Mouse (Mus musculus) adrenal gland (tissue): ENCODE measurements around the gene Sco1.
"Not testable (repeated sequence)": the region's sequence is repeated elsewhere in the genome, so short reads cannot be mapped to it uniquely, and the experiment has no call there.

Experiments used
- intact Hi-C: fragments of 180-260 bp; cut with DNase I; formaldehyde crosslinking; loops from one replicate; pipeline ENCODE4 v1.15.1; 2025

Gene Sco1

DNA sequence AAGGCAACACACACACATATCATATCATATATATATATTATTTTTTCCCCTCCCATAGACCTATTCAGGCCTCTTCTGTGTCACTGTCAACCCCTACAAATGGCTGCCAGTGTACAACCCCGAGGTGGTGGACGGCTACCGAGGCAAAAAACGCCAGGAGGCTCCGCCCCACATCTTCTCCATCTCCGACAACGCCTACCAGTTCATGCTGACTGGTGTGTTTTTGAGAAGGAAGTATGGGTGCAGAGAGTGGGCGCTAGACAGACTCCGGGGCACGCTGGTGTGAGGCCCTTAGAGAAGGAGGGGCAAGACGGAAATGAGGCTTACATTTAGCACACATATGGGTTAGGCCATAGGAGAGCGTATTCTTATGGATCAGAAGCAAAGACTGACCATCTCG lies 30.3 kb downstream of the Sco1 start:
- intact Hi-C loops: loop anchor here (5.0 kb wide), 1 partner anchor 170 kb away; the partner anchor contains the start of gene Pirt

DNA sequence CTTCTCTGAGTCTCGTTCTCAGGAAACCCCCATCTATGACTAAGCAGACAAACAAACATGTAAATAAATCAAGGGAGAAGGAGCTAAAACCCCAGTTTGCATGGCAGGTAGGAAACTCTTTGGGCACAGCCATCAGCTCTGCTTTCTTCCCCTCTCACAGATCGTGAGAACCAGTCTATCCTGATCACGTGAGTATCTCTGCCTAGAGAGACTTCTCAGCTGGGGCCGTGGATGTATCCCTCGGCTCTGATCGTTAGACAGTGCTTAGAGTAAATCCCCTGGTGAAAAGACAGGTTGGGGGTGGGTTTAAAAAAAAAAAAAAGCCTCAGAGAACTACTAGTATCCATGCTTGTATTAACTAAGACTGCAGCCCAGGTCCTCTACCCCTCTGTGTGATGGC lies 30.8 kb downstream of the Sco1 start:
- intact Hi-C loops: loop anchor here (5.0 kb wide), 1 partner anchor 171 kb away; the partner anchor contains the start of gene Pirt

- intact Hi-C loops: loop anchor here (2.0 to 5.0 kb wide), 2 partner anchors 61 to 172 kb away; partner anchors contain the start of gene Pirt
These were observed 31.4 kb downstream of the Sco1 start for GRCm38 (mm10) chr11:67083712-67084340.

- intact Hi-C loops: loop anchor here (2.0 kb wide), 1 partner anchor 63 kb away; no protein-coding TSS in a partner anchor
These were observed 33.0 kb downstream of the Sco1 start for GRCm38 (mm10) chr11:67085489-67085888.

DNA sequence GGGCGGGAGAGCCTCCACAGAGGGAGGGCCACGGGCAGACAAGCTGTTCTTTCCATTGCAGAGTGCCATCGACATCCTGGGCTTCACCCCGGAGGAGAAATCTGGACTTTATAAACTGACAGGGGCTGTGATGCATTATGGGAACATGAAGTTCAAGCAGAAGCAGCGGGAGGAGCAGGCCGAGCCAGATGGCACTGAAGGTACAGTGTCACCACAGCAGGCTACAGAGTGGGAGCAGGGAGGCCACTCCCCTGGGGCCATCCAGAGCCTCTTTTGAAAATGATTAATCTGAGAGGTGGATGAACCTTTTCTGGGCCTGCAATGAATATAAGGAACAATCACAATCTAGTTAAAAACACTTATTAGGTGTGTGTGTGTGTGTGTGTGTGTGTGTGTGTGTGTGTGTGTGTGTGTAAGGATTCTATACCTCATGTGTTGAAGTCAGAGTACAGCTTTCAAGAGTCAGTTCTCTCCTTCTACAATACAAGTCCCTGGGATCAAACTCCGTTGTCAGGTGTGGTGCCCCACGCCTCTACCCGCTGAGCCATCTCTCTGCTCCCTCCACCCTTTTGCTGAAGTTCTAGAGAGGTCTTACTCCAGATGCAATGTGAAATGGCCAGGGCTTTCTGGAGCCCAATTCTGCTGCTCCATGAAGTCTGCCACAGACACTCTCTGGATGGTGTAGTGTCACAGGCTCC lies 34.1 kb downstream of the Sco1 start:
- intact Hi-C loops: no loop called here

DNA sequence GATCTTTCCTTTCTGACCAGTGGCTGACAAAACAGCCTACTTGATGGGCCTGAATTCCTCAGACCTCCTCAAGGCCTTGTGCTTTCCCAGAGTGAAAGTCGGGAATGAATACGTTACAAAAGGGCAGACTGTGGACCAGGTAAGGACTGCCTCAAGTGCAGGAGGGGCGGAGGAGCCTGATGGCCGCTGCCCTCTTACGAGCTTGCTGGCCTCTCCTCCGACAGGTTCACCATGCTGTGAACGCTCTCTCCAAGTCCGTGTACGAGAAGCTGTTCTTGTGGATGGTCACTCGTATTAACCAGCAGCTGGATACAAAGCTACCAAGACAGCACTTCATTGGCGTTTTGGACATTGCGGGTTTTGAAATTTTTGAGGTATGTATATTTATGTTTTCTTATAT lies 34.8 kb downstream of the Sco1 start:
- intact Hi-C loops: no loop called here

DNA sequence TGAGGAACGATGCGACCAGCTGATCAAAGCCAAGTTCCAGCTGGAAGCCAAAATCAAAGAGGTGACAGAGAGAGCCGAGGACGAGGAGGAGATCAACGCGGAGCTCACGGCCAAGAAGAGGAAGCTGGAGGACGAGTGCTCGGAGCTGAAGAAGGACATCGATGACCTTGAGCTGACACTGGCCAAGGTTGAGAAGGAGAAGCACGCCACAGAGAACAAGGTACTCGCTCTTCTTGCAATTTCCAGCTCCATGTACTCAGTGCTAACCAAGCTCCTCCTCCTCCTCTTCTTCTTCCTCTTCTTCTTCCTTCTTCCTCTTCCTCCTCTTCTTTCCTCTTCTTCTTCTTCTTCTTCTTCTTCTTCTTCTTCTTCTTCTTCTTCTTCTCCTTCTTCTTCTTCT lies 39.9 kb downstream of the Sco1 start:
- intact Hi-C loops: not testable (repeated sequence)

- intact Hi-C loops: no loop called here
These were observed 40.7 kb downstream of the Sco1 start for GRCm38 (mm10) chr11:67093201-67093600.

DNA sequence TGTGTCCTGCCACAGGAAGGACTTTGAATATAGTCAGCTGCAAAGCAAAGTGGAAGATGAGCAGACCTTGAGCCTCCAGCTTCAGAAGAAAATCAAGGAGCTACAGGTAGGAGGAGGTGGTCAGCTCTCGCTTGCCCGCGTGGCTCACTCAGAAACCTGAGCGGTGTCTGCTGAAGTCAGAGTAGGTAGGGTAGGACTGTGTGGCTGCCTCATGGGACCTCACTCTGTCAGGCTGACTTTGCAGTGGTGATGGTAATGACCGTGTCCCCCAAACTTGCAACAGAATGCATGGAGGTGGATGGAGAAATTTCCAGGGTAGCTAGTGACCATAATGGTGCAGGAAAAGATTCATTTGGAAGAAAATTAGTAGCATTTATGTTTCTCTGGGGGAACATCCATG lies 41.2 kb downstream of the Sco1 start:
- intact Hi-C loops: no loop called here

GRCm38 (mm10) chr11:67094470-67094869 lies 42.0 kb downstream of the Sco1 start:
- intact Hi-C loops: no loop called here

- intact Hi-C loops: no loop called here
These were observed 45.2 kb downstream of the Sco1 start for GRCm38 (mm10) chr11:67097709-67098108.

GRCm38 (mm10) chr11:67098427-67098826 lies 46.0 kb downstream of the Sco1 start:
- intact Hi-C loops: no loop called here

GRCm38 (mm10) chr11:67099241-67099640 lies 46.8 kb downstream of the Sco1 start:
- intact Hi-C loops: no loop called here

GRCm38 (mm10) chr11:67100169-67100568 lies 47.7 kb downstream of the Sco1 start:
- intact Hi-C loops: loop anchor here (5.0 kb wide), 1 partner anchor 73 kb away; the partner anchor contains the start of gene Tmem220

DNA sequence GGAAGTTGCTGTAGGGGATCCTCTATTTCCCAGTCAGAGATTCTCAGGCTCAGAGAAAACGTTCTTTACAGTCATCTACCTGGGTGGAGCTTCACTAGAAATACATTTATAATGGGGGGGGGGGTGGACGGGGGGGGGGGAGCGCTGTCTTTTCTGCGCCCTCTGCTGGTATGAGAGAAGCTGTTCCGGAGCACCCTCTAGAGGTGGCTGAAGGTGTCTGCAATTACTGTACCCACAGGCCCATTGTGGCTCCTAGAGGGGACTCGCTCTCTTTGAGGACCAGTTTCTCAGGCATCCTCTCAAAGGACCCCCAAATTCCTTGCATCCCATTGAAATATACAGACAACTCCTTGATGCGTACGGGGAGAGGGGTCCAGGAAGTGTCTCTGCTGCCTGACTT lies 49.2 kb downstream of the Sco1 start:
- intact Hi-C loops: loop anchor here (5.0 kb wide), 1 partner anchor 74 kb away; the partner anchor contains the start of gene Tmem220

DNA sequence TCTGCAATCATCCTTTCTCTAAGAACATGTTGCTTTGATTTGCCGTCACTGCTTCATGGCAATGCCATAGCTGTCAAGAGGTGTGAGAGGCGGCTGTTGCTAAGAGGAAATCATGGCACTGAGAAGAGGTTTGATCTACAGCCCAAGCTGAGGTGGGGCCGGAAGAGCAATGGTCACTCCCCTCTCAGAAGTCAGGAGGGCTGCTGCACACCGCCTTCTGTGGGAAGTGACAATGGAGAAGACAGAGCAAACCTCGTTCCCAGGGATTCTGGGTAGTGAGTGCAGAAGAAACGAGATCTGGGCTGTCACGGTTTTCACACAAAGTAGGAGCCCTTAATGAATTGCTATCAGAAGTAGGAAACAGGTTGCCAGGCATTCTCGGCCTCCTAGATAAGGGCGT lies 50.8 kb downstream of the Sco1 start:
- intact Hi-C loops: loop anchor here (5.0 kb wide), 1 partner anchor 76 kb away; the partner anchor contains the start of gene Tmem220

DNA sequence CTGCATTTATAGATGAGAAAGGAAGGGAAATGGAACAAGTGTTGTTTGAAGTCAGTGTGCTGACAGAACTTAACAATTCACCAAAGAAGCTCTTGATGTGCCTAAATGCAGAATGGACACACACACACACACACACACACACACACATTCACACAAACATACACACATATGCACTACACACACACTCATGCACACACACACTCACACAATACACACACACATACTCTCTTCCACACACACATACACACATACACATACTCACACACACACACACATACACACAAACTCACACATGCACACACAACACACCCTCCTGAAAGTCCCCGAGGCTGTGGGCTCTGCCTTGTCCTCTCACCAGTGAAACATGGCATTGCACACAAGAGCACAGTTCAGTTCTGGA lies 51.8 kb downstream of the Sco1 start:
- intact Hi-C loops: loop anchor here (5.0 kb wide), 1 partner anchor 77 kb away; the partner anchor contains the start of gene Tmem220

GRCm38 (mm10) chr11:67104714-67105113 lies 52.2 kb downstream of the Sco1 start:
- intact Hi-C loops: loop anchor here (5.0 kb wide), 1 partner anchor 77 kb away; the partner anchor contains the start of gene Tmem220

- intact Hi-C loops: no loop called here
These were observed 53.2 kb downstream of the Sco1 start for GRCm38 (mm10) chr11:67105689-67106088.

DNA sequence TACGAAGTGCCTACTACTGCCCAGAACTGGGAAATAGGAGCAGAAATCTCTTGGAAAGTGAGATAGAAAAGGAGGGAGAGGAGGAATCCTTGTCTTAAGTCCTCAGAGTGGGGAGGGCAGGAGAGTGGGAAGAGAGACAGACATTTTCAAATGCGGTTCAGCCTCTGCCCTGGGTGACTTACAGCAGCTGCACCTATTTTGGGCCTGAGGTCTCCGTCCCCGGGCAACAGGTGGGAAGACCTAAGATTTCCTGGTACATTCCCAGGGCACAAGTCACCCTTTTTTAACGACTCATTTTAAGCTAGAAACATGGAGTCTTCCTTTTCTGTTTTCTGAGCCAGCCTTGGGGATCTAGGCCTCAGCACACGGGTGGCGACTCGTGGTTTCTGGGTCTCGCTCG lies 54.5 kb downstream of the Sco1 start:
- intact Hi-C loops: no loop called here

GRCm38 (mm10) chr11:67110168-67110948 lies 57.9 kb downstream of the Sco1 start:
- intact Hi-C loops: loop anchor here (5.0 kb wide), 1 partner anchor 567 kb away; no protein-coding TSS in a partner anchor
